Mouse (Mus musculus): ENCODE results near the gene Zscan22. TPM values are rescaled to one million over a fixed set of nuclear protein-coding genes. Genes with fewer than 3 reads are reported as not detected.

The Zscan22 gene
- 6.0 and 7.0 TPM in 2 replicates for polyA plus RNA-seq (2012; rRNA removed)

DNA sequence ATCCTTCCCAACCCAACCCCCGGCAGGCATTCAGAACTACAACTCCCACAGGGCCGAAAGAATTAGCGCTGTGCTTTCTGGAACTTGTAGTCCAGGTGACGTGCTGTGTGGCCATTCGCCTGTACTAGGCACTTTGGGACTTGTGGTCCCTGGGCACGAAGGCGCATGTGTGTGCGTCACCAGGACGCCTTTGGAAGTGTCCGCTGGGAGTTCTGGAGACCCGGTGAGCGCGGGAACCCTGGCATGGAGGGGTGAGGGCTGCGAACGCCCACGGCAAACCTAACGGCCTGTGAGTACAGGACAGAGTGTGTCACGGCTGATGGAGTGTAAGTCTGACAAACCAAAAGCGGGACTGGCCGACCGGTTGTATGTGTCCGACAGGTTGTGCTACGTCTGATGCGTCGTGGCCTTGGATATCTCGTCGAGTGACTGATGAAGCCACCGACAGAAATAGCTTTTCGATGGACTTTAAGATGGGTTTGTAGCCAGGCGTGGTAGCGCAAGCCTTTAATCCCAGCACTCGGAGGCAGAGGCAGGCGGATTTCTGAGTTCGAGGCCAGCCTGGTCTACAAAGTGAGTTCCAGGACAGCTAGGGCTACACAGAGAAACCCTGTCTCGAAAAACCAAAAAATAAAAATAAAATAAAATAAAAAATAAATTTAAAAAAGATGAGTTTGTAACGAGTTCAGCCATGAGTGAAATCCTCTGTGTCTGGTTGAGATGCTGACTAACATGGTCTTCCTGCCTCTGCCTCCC is at the start of gene Zscan22:
Zscan22 (plus strand) TSS at position 161 of the 756 bp plus-strand sequence.

DNA sequence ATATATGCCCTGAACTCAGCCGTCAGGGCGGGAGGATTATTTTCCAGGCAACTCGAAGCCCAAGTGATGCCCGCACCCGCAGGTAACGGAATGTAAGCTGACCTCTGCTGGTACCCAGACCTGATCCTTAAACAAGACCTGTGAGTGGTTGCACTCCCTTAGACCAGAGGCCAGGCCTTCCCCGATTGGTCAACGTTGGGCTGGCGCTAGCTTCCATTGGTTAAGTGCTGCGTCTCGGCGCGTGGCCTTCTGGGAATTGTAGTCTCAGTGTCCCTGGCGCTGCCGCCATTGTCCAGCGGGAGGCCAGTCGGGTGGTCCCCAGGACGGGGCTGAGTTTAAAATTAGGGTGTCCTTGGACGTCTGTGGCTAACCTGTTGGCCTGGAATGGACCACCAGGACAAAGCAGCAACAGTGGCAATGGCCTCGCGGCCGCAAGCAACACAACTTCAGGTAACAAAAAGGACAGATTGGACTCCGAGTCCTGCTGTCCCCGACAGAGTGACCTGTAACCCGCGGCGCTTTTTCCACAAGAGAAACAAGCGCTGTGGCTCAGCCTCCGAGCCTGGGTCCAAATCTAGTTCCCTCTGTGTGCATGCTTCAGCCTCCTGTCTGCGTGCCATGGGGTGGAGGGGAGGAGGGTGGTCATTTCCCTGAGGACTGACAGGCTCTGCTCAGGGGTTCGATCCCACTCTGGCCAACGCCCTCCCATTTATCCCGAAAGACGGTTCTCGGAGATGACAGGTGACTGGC is 16.5 kb upstream of the Zscan22 start, which contains the start of gene Zfp128:
Zfp128 (plus strand) TSS at position 267 of the 750 bp plus-strand sequence.

DNA sequence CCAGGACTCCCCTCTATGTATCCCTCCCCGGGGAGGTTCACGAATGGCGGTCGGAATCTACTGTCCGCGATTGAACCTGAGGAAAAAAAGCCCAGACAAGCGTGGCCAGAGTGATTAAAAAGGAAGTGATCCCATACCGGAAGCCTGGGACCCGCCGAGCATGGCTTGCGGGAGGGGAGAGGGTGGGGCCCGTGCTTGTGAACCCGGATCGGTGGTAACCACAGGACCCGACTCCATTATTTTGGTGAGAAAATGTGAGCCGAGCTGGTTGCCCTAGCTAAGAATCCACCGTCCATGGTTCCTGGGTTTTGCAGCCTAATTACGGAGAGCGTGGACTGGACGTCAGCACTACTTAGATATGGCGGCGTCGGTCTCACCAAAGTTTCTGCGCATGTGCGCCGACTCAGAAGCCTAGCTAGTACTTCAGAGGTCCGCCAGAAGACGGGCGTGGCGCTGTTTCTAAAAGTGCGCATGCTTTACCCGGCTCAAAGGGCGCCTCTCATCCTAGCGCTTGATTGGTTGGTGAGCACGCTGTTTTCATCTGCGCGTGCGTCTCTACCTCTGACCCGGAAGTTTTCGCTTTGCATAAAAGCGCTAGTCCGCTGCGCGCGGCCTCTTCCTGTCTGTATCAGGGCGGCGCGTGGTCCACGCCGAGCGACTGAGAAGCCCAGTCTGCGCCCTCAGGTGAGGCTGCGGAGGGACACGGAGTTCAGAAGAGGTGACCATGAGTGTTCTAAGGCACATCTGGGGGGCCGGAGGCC is 24.3 kb downstream of the Zscan22 start, which contains the start of gene Rps5:
Rps5 (plus strand) TSS at position 586 of the 761 bp plus-strand sequence.

DNA sequence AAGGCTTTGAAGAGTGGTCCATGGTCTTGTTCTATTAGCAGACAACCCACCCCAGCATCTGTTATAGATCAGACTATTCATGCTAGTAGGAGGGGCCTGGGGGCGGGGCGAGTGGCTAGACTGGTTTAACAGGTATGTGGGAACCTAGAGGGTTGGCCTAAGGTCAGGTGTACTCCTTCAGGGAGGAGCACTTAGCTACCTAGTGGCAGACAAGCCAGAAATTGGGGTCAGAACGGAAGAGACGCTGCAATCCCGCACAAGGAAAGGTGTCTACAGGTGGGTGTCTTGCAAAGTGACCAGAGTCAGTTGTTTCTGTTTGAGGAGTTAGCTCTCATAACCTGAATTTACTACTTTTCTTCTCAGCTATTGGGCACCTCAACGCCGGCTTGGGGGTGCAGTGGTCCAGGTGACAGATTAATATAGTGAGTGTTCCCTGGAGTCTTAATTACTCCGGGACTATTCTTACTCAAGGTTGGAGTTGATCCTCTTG is 29.6 kb downstream of the Zscan22 start, which contains the start of gene Rnf225:
Rnf225 (plus strand) TSS at position 226 of the 490 bp plus-strand sequence.

Other genes with a start within 250 kb of the Zscan22 start
- gene Vmn2r55, start 212.8 kb upstream of the Zscan22 start, polyA plus RNA-seq (2012; rRNA removed): not detected in 2 replicates
- not detected in 2 replicates for gene Vmn2r56, start 162.8 kb upstream of the Zscan22 start, polyA plus RNA-seq (2012; rRNA removed)
- 0.37 and 0.43 TPM in 2 replicates for gene Zscan18, start 94.2 kb upstream of the Zscan22 start, polyA plus RNA-seq (2012; rRNA removed)
- 0.41 and 0.47 TPM in 2 replicates for gene Zfp329, start 79.0 kb upstream of the Zscan22 start, polyA plus RNA-seq (2012; rRNA removed)
- gene Zfp110, start 63.1 kb upstream of the Zscan22 start, polyA plus RNA-seq (2012; rRNA removed): 7.0 and 8.6 TPM in 2 replicates
- gene Zfp128, start 16.6 kb upstream of the Zscan22 start, polyA plus RNA-seq (2012; rRNA removed): 0.53 and 0.54 TPM in 2 replicates
- 1,881 and 2,138 TPM in 2 replicates for gene Rps5, start 24.5 kb downstream of the Zscan22 start, polyA plus RNA-seq (2012; rRNA removed)
- gene Rnf225, start 29.6 kb downstream of the Zscan22 start, polyA plus RNA-seq (2012; rRNA removed): 0.44 and 0.58 TPM in 2 replicates
- gene Zfp324, start 68.0 kb downstream of the Zscan22 start, polyA plus RNA-seq (2012; rRNA removed): 5.8 and 6.6 TPM in 2 replicates
- 3.3 and 3.6 TPM in 2 replicates for gene Zfp446, start 80.0 kb downstream of the Zscan22 start, polyA plus RNA-seq (2012; rRNA removed)
- 0.22 and 0.25 TPM in 2 replicates for gene Slc27a5, start 100.4 kb downstream of the Zscan22 start, polyA plus RNA-seq (2012; rRNA removed)
- 205 and 241 TPM in 2 replicates for gene Trim28, start 101.3 kb downstream of the Zscan22 start, polyA plus RNA-seq (2012; rRNA removed)
- 28.8 and 31.4 TPM in 2 replicates for gene Zbtb45, start 112.2 kb downstream of the Zscan22 start, polyA plus RNA-seq (2012; rRNA removed)
- gene Chmp2a, start 137.0 kb downstream of the Zscan22 start, polyA plus RNA-seq (2012; rRNA removed): 81.9 and 83.8 TPM in 2 replicates
- gene Ube2m, start 140.5 kb downstream of the Zscan22 start, polyA plus RNA-seq (2012; rRNA removed): 96.9 and 116 TPM in 2 replicates
- 1.7 and 2.0 TPM in 2 replicates for gene Mzf1, start 156.9 kb downstream of the Zscan22 start, polyA plus RNA-seq (2012; rRNA removed)
- not detected in 2 replicates for gene Vmn1r85, start 197.4 kb downstream of the Zscan22 start, polyA plus RNA-seq (2012; rRNA removed)
- gene Vmn1r86, start 222.1 kb downstream of the Zscan22 start, polyA plus RNA-seq (2012; rRNA removed): not detected in 2 replicates
- gene Vmn1r87, start 242.3 kb downstream of the Zscan22 start, polyA plus RNA-seq (2012; rRNA removed): not detected in 2 replicates

All from colon, adult 2 months (tissue).